Mouse (Mus musculus) forebrain, embryonic 11.5 days (tissue): ENCODE measurements around the gene Wdr59. TPM values are rescaled to one million over a fixed set of nuclear protein-coding genes. Genes with fewer than 3 reads are reported as not detected.

ENCODE experiments used
- ATAC-seq: fragments of 200-750 bp; cut with Nextera tagmentation; replicated peaks from 2 replicates; pipeline ENCODE4 v1.8.0; 2017; ENCODE audit warnings: moderate TSS enrichment; ENCODE audit not compliant: low FRiP score
- DNase-seq: peaks from one replicate; pipeline ENCODE4 v3.0.0-alpha.2; 2017; ENCODE audit warnings: low spot score
- H3K27ac ChIP-seq: fragments of 300-500 bp; sonication (generic); 2 replicates; pipeline ENCODE4 v1.5.1; 2014; ENCODE audit warnings: low read depth, low read length
- H3K27me3 ChIP-seq: fragments of 300-500 bp; sonication (generic); 2 replicates; pipeline ENCODE4 v1.6.1; 2014; ENCODE audit warnings: mild to moderate bottlenecking, low read length, mixed read lengths; ENCODE audit not compliant: control insufficient read depth, insufficient read depth
- H3K36me3 ChIP-seq: fragments of 300-500 bp; sonication (generic); 2 replicates; pipeline ENCODE4 v1.6.1; 2014; ENCODE audit warnings: mild to moderate bottlenecking, low read length, moderate library complexity, mixed read lengths; ENCODE audit not compliant: control insufficient read depth, insufficient read depth
- H3K4me1 ChIP-seq: fragments of 300-500 bp; sonication (generic); replicated peaks from 2 replicates; pipeline ENCODE4 v1.6.1; 2014; ENCODE audit warnings: low read length, mixed read lengths; ENCODE audit not compliant: control insufficient read depth, insufficient read depth
- H3K4me2 ChIP-seq: fragments of 300-500 bp; sonication (generic); 2 replicates; pipeline ENCODE4 v1.6.1; 2014; ENCODE audit warnings: low read depth, mild to moderate bottlenecking, low read length, moderate library complexity, mixed read lengths; ENCODE audit not compliant: severe bottlenecking
- H3K4me3 ChIP-seq: fragments of 300-500 bp; sonication (generic); 2 replicates; pipeline ENCODE4 v1.5.1; 2014; ENCODE audit warnings: low read depth, low read length
- H3K9ac ChIP-seq: fragments of 300-500 bp; sonication (generic); 2 replicates; pipeline ENCODE4 v1.6.1; 2014; ENCODE audit warnings: low read length
- H3K9me3 ChIP-seq: fragments of 300-500 bp; sonication (generic); 2 replicates; pipeline ENCODE4 v1.6.1; 2016; ENCODE audit warnings: low read length, mixed read lengths; ENCODE audit not compliant: control insufficient read depth
- WGBS: fragments of 180-500 bp; shearing (Covaris S2); extraction: QIAGEN DNeasy Blood & Tissue Kit; methylation state at CpG from one replicate; pipeline ENCODE4 v1.1.7; 2014; 5-methylcytosine and 5-hydroxymethylcytosine counted together
- polyA plus RNA-seq: library from polyadenylated mRNA; unstranded; fragments of >200 nt; fragmentation: Nextera tagmentation; extraction: Ambion mirVana; gene quantifications from 2 replicates; pipeline ENCODE4 v1.2.1, GENCODE M21; 2014

Gene Wdr59
- polyA plus RNA-seq, 1 experiment from 2014 or later, result 3.7 TPM

GRCm38 (mm10) chr8:111464526-111464925 is 57.4 kb downstream of the Wdr59 start:
- ATAC-seq (no peak), DNase-seq (no peak)
- Histone ChIP-seq H3K36me3 (no peaks in the 10 kb centered on the region), H3K27me3 (no peaks in the 10 kb centered on the region), H3K27ac (no peak overlapping the region), H3K4me3 (no peak overlapping the region), H3K9me3 (no peaks in the 10 kb centered on the region), H3K4me1 (peaks cover 6% of the 10 kb centered on the region; the same call in 1 of the 2 replicates), H3K9ac (no peak overlapping the region), H3K4me2 (no peak overlapping the region)
- WGBS, result 90% methylated on average over 4 of the region's 4 CpGs

DNA sequence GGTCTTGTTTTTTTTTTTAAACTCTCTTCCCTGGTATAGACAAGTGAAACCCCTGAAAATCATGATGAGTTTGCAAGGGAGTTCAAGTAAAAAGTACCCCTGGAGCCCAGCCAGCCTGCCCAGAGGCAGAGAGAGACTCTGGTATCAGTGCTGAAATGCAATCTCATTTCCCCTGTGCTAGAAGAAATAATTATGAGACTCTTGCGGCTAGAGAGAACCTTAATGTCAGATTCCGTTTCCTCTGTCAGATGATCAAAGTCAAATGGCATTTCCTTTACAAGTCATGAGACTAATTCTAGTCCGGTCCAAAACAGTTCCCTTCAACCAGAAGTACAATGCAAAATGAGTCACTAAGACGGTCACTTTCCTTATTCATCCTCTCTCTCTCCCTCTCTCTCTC is 72.2 kb downstream of the Wdr59 start:
- Histone ChIP-seq H3K36me3 (no peaks in the 10 kb centered on the region), H3K4me1 (no peaks in the 10 kb centered on the region), H3K4me3 (no peak overlapping the region), H3K9ac (no peak overlapping the region), H3K27ac (no peak overlapping the region), H3K4me2 (no peak overlapping the region), H3K27me3 (no peaks in the 10 kb centered on the region), H3K9me3 (no peaks in the 10 kb centered on the region)
- no peak for DNase-seq
- WGBS, result 80% methylated on average over 4 of the region's 4 CpGs
- ATAC-seq, result no peak

- Histone ChIP-seq H3K4me2 (no peak overlapping the region), H3K27ac (no peak overlapping the region), H3K9ac (no peak overlapping the region), H3K36me3 (no peaks in the 10 kb centered on the region), H3K9me3 (no peaks in the 10 kb centered on the region), H3K4me1 (no peaks in the 10 kb centered on the region), H3K27me3 (no peaks in the 10 kb centered on the region), H3K4me3 (no peak overlapping the region)
- WGBS, result 80% methylated on average over 4 of the region's 4 CpGs
- ATAC-seq (no peak), DNase-seq (no peak)
Measured at GRCm38 (mm10) chr8:111445960-111446660, 75.8 kb downstream of the Wdr59 start.

- WGBS, result 89% methylated on average over 18 of the region's 18 CpGs
- ATAC-seq (no peak), DNase-seq (no peak)
- H3K36me3 ChIP-seq, result no peaks in the 10 kb centered on the region
- no peak overlapping the region for H3K9ac ChIP-seq
- no peak overlapping the region for H3K4me3 ChIP-seq
- H3K4me2 ChIP-seq, result no peak overlapping the region
- H3K9me3 ChIP-seq, result no peaks in the 10 kb centered on the region
- no peak overlapping the region for H3K27ac ChIP-seq
- H3K4me1 ChIP-seq, result no peaks in the 10 kb centered on the region
- H3K27me3 ChIP-seq, result no peaks in the 10 kb centered on the region
Measured at GRCm38 (mm10) chr8:111445558-111445957, 76.3 kb downstream of the Wdr59 start.

GRCm38 (mm10) chr8:111444245-111444644 is 77.6 kb downstream of the Wdr59 start:
- H3K36me3 ChIP-seq, result no peaks in the 10 kb centered on the region
- no peaks in the 10 kb centered on the region for H3K27me3 ChIP-seq
- H3K4me3 ChIP-seq, result no peak overlapping the region
- H3K4me1 ChIP-seq, result no peaks in the 10 kb centered on the region
- H3K9me3 ChIP-seq, result no peaks in the 10 kb centered on the region
- 83% methylated on average over 4 of the region's 4 CpGs for WGBS
- H3K27ac ChIP-seq, result no peak overlapping the region
- ATAC-seq (no peak), DNase-seq (no peak)
- no peak overlapping the region for H3K9ac ChIP-seq
- no peak overlapping the region for H3K4me2 ChIP-seq

DNA sequence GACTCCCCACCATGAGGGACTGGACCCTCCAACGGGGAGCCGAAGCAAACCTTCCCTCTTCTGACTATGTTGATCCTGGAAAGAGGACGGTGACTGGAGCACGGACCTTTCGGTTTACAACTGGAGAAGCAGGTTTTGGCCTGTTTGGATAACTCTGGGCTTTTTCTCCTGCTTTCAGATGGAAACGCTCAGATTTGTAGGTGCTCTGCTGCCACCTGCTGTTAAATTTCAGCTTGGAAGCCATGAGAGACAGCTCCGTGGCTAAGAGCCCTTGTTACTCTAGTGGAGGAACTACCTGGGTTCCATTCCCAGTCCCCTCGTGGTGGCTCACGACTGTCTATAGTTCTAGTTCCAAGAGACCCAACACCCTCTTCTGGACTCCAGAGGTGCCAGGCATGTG is 82.7 kb downstream of the Wdr59 start:
- Histone ChIP-seq H3K9ac (no peak overlapping the region), H3K27ac (no peak overlapping the region), H3K27me3 (no peaks in the 10 kb centered on the region), H3K9me3 (no peaks in the 10 kb centered on the region), H3K36me3 (no peaks in the 10 kb centered on the region), H3K4me3 (no peak overlapping the region), H3K4me2 (no peak overlapping the region), H3K4me1 (no peaks in the 10 kb centered on the region)
- peak; percentile 74 for DNase-seq
- no peak for ATAC-seq
- WGBS, result 25% methylated on average over 9 of the region's 9 CpGs

DNA sequence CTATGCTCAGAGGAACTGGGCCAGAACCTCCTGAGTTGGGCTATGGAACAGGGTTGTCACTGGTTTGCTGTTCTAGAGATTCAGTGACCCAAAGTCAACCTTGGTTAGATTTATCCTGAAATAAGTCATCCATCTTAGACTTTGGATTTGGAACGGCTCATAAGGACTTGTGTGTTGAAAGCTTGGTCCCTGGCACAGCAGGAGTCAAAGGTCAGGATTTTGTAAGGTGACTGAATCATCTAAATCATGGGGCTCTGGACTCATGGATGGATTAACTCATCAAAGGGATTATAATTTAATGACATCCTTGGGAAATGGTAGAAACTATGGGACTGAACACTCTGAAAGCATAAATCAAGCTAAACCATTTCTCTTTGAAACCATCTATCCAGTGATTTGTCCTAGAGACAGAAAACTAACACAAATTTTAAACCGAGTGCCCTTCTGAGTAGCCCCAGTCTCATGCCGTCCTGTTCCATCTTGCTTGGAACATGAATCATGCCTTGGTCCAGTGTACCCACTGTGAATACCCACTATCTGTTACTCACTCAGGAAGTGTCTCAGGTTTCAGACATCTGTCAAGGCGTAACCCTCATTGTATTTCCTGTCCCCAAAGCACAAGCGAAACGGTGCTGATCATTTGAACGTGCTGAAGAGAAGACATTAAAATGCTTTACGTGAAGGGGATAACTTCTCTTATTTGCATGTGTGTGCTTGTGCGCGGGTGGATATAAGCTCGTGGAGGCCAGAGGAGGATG is 86.6 kb downstream of the Wdr59 start:
- DNase-seq (no peak), ATAC-seq (no peak)
- Histone ChIP-seq H3K27me3 (no peaks in the 10 kb centered on the region), H3K4me2 (no peak overlapping the region), H3K27ac (no peak overlapping the region), H3K4me1 (no peaks in the 10 kb centered on the region), H3K36me3 (no peaks in the 10 kb centered on the region), H3K9ac (no peak overlapping the region), H3K4me3 (no peak overlapping the region), H3K9me3 (no peaks in the 10 kb centered on the region)
- 77% methylated on average over 11 of the region's 11 CpGs for WGBS

DNA sequence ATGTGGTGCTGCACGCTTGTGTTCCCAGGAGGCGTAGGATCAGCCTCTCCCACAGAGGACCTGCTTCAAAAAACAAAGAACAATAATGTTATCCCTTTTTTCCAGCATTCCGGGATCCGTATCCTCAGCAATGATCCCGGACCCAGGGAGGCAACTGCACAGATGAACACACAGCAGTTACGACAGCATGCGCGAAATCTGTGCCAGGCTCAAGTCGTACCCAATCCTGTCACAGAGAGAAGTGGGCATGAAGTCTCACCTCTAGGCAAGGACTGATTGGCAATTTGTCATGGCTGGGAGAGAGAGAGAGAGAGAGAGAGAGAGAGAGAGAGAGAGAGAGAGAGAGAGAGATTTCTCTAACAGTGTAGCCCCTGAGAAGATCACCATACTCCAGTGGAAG is 97.2 kb downstream of the Wdr59 start:
- no peak overlapping the region for H3K9ac ChIP-seq
- no peak overlapping the region for H3K4me2 ChIP-seq
- 84% methylated on average over 9 of the region's 9 CpGs for WGBS
- ATAC-seq, result no peak
- no peak overlapping the region for H3K4me3 ChIP-seq
- H3K27me3 ChIP-seq, result no peaks in the 10 kb centered on the region
- H3K9me3 ChIP-seq, result no peaks in the 10 kb centered on the region
- no peaks in the 10 kb centered on the region for H3K36me3 ChIP-seq
- DNase-seq, result no peak
- H3K27ac ChIP-seq, result no peak overlapping the region
- no peaks in the 10 kb centered on the region for H3K4me1 ChIP-seq

DNA sequence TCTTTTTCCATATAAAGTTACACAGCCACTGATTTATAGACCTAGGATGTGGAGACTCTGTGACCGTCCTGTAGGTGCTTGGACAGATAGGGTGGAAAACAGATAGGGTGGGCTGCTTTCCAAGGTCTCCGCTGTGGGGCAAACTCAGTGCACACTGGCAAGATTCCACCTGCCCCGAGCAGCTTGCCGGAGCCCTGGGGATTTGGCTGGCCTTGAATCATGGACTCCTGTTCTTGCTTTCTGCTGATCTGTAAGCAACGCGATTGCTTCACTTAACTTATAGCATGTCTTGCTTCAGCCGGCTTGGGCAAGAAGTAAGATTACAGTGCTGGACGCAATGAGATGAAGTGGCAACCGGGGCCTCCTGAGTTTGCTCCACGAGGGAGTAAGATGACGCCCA is 97.7 kb downstream of the Wdr59 start:
- Histone ChIP-seq H3K4me1 (no peaks in the 10 kb centered on the region), H3K27me3 (no peaks in the 10 kb centered on the region), H3K9ac (no peak overlapping the region), H3K36me3 (no peaks in the 10 kb centered on the region), H3K4me2 (no peak overlapping the region), H3K9me3 (no peaks in the 10 kb centered on the region), H3K4me3 (no peak overlapping the region), H3K27ac (no peak overlapping the region)
- ATAC-seq (no peak), DNase-seq (no peak)
- 90% methylated on average over 11 of the region's 11 CpGs for WGBS
